Comparison of ENCODE assay signal across 8 mouse cellular contexts in genomic region chr1:193129786-193130455, GRCm38 (mm10). TPM values are rescaled to one million over a fixed set of nuclear protein-coding genes. Genes with fewer than 3 reads are reported as not detected.
A peak's percentile ranks its signal among the peaks of the same experiment; 100 is the strongest.
DNase-seq lines count a peak whose midpoint lies in the region; ATAC-seq and TF ChIP-seq lines count a peak whose summit lies in the region.

Gene Diexf, minus strand, starts transcription at chr1:193130272.

- WGBS in heart, embryonic 11.5 days (ENCODE audit: insufficient replicate concordance): under 1% methylated on average over 61 of the region's 61 CpGs
- WGBS in kidney, embryonic 16.5 days: under 1% methylated on average over 61 of the region's 61 CpGs
- WGBS in liver, adult 2 months: under 1% methylated on average over 61 of the region's 61 CpGs

- H3K4me3 ChIP-seq in C2C12 (ENCODE audit: insufficient read depth, poor library complexity, severe bottlenecking): peak within 1 kb of the TSS; percentile 95
- peak within 1 kb of the TSS; percentile 78 for H3K4me3 ChIP-seq in erythroblast, embryonic 14.5 days (replicated peaks)
- H3K4me3 ChIP-seq in heart, embryonic 11.5 days (ENCODE audit: low read depth, low read length): peak within 1 kb of the TSS; percentile 90
- H3K4me3 ChIP-seq in kidney, embryonic 16.5 days (ENCODE audit: low read length): peak within 1 kb of the TSS; percentile 100
- H3K4me3 ChIP-seq in liver, adult 2 months (ENCODE audit: insufficient read depth, low read depth, low read length): peak within 1 kb of the TSS; percentile 74
- peak within 1 kb of the TSS; percentile 59 for H3K4me3 ChIP-seq in myocyte

- TF ChIP-seq CTCF in C2C12 (IDR thresholded peaks at IDR 0.05; ENCODE audit: control insufficient read depth, insufficient read depth, insufficient read length): peak; percentile 90
- peak; percentile 99 for TF ChIP-seq CTCF in brain, embryonic 14.5 days (IDR thresholded peaks at IDR 0.05; ENCODE audit: borderline replicate concordance, extremely low read depth, insufficient read depth, insufficient read length)
- TF ChIP-seq CTCF in liver, adult 2 months (IDR thresholded peaks at IDR 0.05; ENCODE audit: low read depth, low read length): peak; percentile 98

- peak within 1 kb of the TSS; percentile 66 for H3K4me2 ChIP-seq in heart, embryonic 11.5 days
- H3K4me2 ChIP-seq in kidney, embryonic 16.5 days (replicated peaks; ENCODE audit: low read depth, low read length): peak within 1 kb of the TSS; percentile 69
- H3K4me2 ChIP-seq in myocyte (ENCODE audit: low read depth): peak within 1 kb of the TSS; percentile 80

- peaks cover 49% of the 10 kb centered on the region for H3K79me2 ChIP-seq in C2C12 (ENCODE audit: control insufficient read depth, insufficient read depth)
- peaks cover 3% of the 10 kb centered on the region; the same call in 1 of the 2 replicates for H3K79me2 ChIP-seq in liver, adult 2 months (ENCODE audit: control insufficient read depth, insufficient read depth, low read length)
- peaks cover 31% of the 10 kb centered on the region for H3K79me2 ChIP-seq in myocyte (ENCODE audit: control insufficient read depth, insufficient read depth)

- H3K9ac ChIP-seq in heart, embryonic 11.5 days (ENCODE audit: low read depth, low read length): peak within 1 kb of the TSS; percentile 74
- peak within 1 kb of the TSS; percentile 92 for H3K9ac ChIP-seq in kidney, embryonic 16.5 days (replicated peaks; ENCODE audit: low read length)
- H3K9ac ChIP-seq in liver, adult 2 months (ENCODE audit: low read depth, low read length): peak within 1 kb of the TSS; percentile 89

- H3ac ChIP-seq in C2C12 (ENCODE audit: control insufficient read depth, insufficient read length, low read depth): peak within 1 kb of the TSS; percentile 83
- H3ac ChIP-seq in myocyte (ENCODE audit: control insufficient read depth, insufficient read length): peak within 1 kb of the TSS; percentile 37

- H3K4me1 ChIP-seq in erythroblast, embryonic 14.5 days (ENCODE audit: control insufficient read depth): peaks cover 25% of the 10 kb centered on the region
- H3K4me1 ChIP-seq in heart, embryonic 11.5 days (ENCODE audit: control insufficient read depth, insufficient read depth, low read length): peaks cover 4% of the 10 kb centered on the region; the same call in 1 of the 2 replicates
- peaks cover 6% of the 10 kb centered on the region for H3K4me1 ChIP-seq in kidney, embryonic 16.5 days (ENCODE audit: insufficient read depth, low read length)
- H3K4me1 ChIP-seq in liver, adult 2 months (ENCODE audit: control insufficient read depth, insufficient read depth, low read length): peaks cover 3% of the 10 kb centered on the region; the same call in 1 of the 2 replicates

- ATAC-seq in heart, embryonic 11.5 days (replicated peaks; ENCODE audit: insufficient number of reproducible peaks, low FRiP score, low TSS enrichment): peak; percentile 91
- ATAC-seq in kidney, embryonic 16.5 days (ENCODE audit: low FRiP score, low TSS enrichment): peak; percentile 96

- H3K9me3 ChIP-seq in erythroblast, embryonic 14.5 days (ENCODE audit: control insufficient read depth, low read length): no peaks in the 10 kb centered on the region
- no peaks in the 10 kb centered on the region for H3K9me3 ChIP-seq in heart, embryonic 11.5 days (replicated peaks; ENCODE audit: control insufficient read depth, low read length)
- H3K9me3 ChIP-seq in kidney, embryonic 16.5 days (ENCODE audit: low read length): no peaks in the 10 kb centered on the region

- DNase-seq in brain, embryonic 14.5 days (ENCODE audit: low read depth): peak; percentile 99
- DNase-seq in liver, adult 2 months (ENCODE audit: extremely low read depth, low read depth, low spot score): peak; percentile 93
- DNase-seq in splenic B cell, adult 2 months (ENCODE audit: low read depth, low spot score): peak; percentile 98

- peaks cover 27% of the 10 kb centered on the region for H3K36me3 ChIP-seq in C2C12 (ENCODE audit: control insufficient read depth, insufficient read depth)
- H3K36me3 ChIP-seq in erythroblast, embryonic 14.5 days (ENCODE audit: control insufficient read depth): peaks cover 24% of the 10 kb centered on the region
- peaks cover 4% of the 10 kb centered on the region; the same call in 1 of the 2 replicates for H3K36me3 ChIP-seq in heart, embryonic 11.5 days (ENCODE audit: control insufficient read depth, insufficient read depth, low read length)
- peaks cover 17% of the 10 kb centered on the region for H3K36me3 ChIP-seq in kidney, embryonic 16.5 days (ENCODE audit: insufficient read depth, low read length)
- peaks cover 2% of the 10 kb centered on the region; the same call in 1 of the 2 replicates for H3K36me3 ChIP-seq in liver, adult 2 months (ENCODE audit: control insufficient read depth, insufficient read depth, low read length)
- H3K36me3 ChIP-seq in myocyte (ENCODE audit: control insufficient read depth, insufficient read depth): peaks cover 15% of the 10 kb centered on the region
- peaks cover 2% of the 10 kb centered on the region; the same call in 1 of the 2 replicates for H3K36me3 ChIP-seq in splenic B cell, adult 2 months (ENCODE audit: control insufficient read depth, insufficient read depth, low read length, poor library complexity, severe bottlenecking)

- H3K27me3 ChIP-seq in C2C12 (ENCODE audit: control insufficient read depth, insufficient read depth, insufficient read length) (no peaks in the 10 kb centered on the region), myocyte (ENCODE audit: control insufficient read depth, insufficient read depth, insufficient read length) (no peaks in the 10 kb centered on the region)
- H3K27me3 ChIP-seq in erythroblast, embryonic 14.5 days (ENCODE audit: control insufficient read depth): no peaks in the 10 kb centered on the region
- no peaks in the 10 kb centered on the region for H3K27me3 ChIP-seq in heart, embryonic 11.5 days (ENCODE audit: control insufficient read depth, insufficient read depth, low read length)
- no peaks in the 10 kb centered on the region for H3K27me3 ChIP-seq in kidney, embryonic 16.5 days (ENCODE audit: insufficient read depth, low read length)
- no peaks in the 10 kb centered on the region for H3K27me3 ChIP-seq in liver, adult 2 months (ENCODE audit: control insufficient read depth, insufficient read depth, low read length)
- no peaks in the 10 kb centered on the region for H3K27me3 ChIP-seq in splenic B cell, adult 2 months (ENCODE audit: control insufficient read depth, insufficient read depth, low read length, poor library complexity, severe bottlenecking)

- peak; percentile 76; the same call in 1 of the 2 replicates for TF ChIP-seq POLR2A in brain, embryonic 14.5 days (IDR thresholded peaks at IDR 0.05; ENCODE audit: borderline replicate concordance, extremely low read depth, insufficient read depth, insufficient read length, poor library complexity, severe bottlenecking)
- TF ChIP-seq POLR2A in liver, adult 2 months (IDR thresholded peaks at IDR 0.05; ENCODE audit: extremely low read depth, insufficient read depth, low read length): peak; percentile 55; the same call in 1 of the 2 replicates
- peak; percentile 68 for TF ChIP-seq POLR2A in myocyte (IDR thresholded peaks at IDR 0.05; ENCODE audit: insufficient read length, low read depth)

- H3K27ac ChIP-seq in heart, embryonic 11.5 days (ENCODE audit: low read depth, low read length): 0 out of 2 replicates have a peak within 1 kb of the TSS, but pooled peaks have one; percentile 6
- peak within 1 kb of the TSS; percentile 62; the same call in 1 of the 2 replicates for H3K27ac ChIP-seq in kidney, embryonic 16.5 days (ENCODE audit: low read length)
- H3K27ac ChIP-seq in liver, adult 2 months (replicated peaks; ENCODE audit: insufficient read depth, low read depth, low read length): peak within 1 kb of the TSS; percentile 70

- H3K79me3 ChIP-seq in C2C12 (ENCODE audit: low read depth): peaks cover 24% of the 10 kb centered on the region

TF ChIP-seq in C2C12, 6 proteins besides CTCF, POLR2A, EP300 and RAD21:
- peak; percentile 97 for TF ChIP-seq MAX (IDR thresholded peaks at IDR 0.05)
- no peak for TF ChIP-seq CEBPB (IDR thresholded peaks at IDR 0.05; ENCODE audit: low read depth)
- TF ChIP-seq MYOG (IDR thresholded peaks at IDR 0.05; ENCODE audit: control insufficient read depth, extremely low read depth, insufficient read length): no peak
- no peak for TF ChIP-seq FOSL1 (IDR thresholded peaks at IDR 0.05; ENCODE audit: insufficient read depth, low read length, poor library complexity, severe bottlenecking)
- TF ChIP-seq MYOD1 (IDR thresholded peaks at IDR 0.05; ENCODE audit: control insufficient read depth, insufficient read length, low read depth): no peak
- TF ChIP-seq USF1 (IDR thresholded peaks at IDR 0.05; ENCODE audit: low read depth): peak; percentile 45

TF ChIP-seq in myocyte, 11 proteins besides CTCF, POLR2A, EP300 and RAD21:
- peak in 1 of 3 experiments; percentile 32 for TF ChIP-seq MYOD1 (IDR thresholded peaks at IDR 0.05; ENCODE audit: control insufficient read depth in 1 of 3, insufficient read length in 2 of 3, low read depth in 2 of 3)
- TF ChIP-seq MYOG (IDR thresholded peaks at IDR 0.05; ENCODE audit: control insufficient read depth in 1 of 3, insufficient read depth in 1 of 3, insufficient read length in 2 of 3, low read depth in 2 of 3): peak in 1 of 3 experiments; percentile 46
- TF ChIP-seq TCF3 (IDR thresholded peaks at IDR 0.05; ENCODE audit: insufficient read length, low read depth): no peak
- TF ChIP-seq MAX (IDR thresholded peaks at IDR 0.05; ENCODE audit: low read depth): peak; percentile 82
- TF ChIP-seq USF1 (IDR thresholded peaks at IDR 0.05; ENCODE audit: low read depth): peak; percentile 26
- TF ChIP-seq E2F4 (IDR thresholded peaks at IDR 0.05; ENCODE audit: insufficient read depth): no peak
- TF ChIP-seq POLR2AphosphoS2 (IDR thresholded peaks at IDR 0.05; ENCODE audit: insufficient read length, low read depth): peak; percentile 68

RNA-seq across cellular contexts. Expression of gene Diexf, which starts in this region (rescaled TPM):
- polyA plus RNA-seq in C2C12 (2012; fragmentation: generic; extraction: Trizol): 10.6 TPM
- 30.2 and 37.0 TPM in 2 replicates for polyA plus RNA-seq in brain, embryonic 14.5 days (2012; rRNA removed)
- polyA plus RNA-seq in erythroblast, embryonic 14.5 days (2012): 0.07 and 0.21 TPM in 2 replicates
- 5.6 and 6.9 TPM in 2 replicates for polyA plus RNA-seq in heart, embryonic 11.5 days (2014; fragmentation: Nextera tagmentation; extraction: Ambion mirVana)
- 10.0 and 10.3 TPM in 2 replicates for polyA plus RNA-seq in kidney, embryonic 16.5 days (2015; fragmentation: Nextera tagmentation; extraction: Ambion mirVana)
- 5.2 and 6.2 TPM in 2 replicates for total RNA-seq in liver, adult 2 months (2014; rRNA removed)
- 8.0 and 11.0 TPM in 2 replicates for polyA plus RNA-seq in liver, adult 2 months (2012; rRNA removed)
- polyA plus RNA-seq in myocyte (2012; fragmentation: generic; extraction: Trizol): 13.3 TPM

Comparison
In these comparisons a context has a peak if more than half of its experiments do, and no peak if none do; other contexts are left out.
1. Peak in every context shown above with its lines: DNase-seq, ATAC-seq, H3K4me3 ChIP-seq and H3K27ac ChIP-seq.
2. H3K27ac ChIP-seq: peak in every context shown above with its lines; median percentile 70 in liver, adult 2 months; 62 in kidney, embryonic 16.5 days; 6 in heart, embryonic 11.5 days.